Mouse (Mus musculus): ENCODE results near the gene Olfr800.

DNA sequence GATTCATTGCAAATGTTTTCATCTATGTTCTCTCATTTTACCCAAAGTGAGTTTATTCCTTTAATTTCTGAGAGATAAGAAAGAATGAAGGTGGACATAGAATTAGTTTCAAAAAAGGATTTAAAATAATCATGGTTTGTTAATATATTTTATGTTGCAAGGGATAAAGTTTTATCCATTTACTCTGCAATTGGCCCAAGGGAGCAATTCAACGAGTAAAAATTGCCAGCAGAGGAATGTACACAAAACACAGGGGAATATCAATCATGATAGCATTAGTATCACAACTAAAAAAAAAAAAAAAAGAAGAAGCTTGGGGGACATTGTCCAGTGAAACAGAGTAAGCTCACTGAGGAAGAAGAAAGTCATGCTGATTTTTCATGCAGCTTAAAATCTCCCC lies 30.6 kb downstream of the Olfr800 start, which contains the start of gene Olfr802:
- no peak for TF ChIP-seq GATA1 (IDR thresholded peaks at IDR 0.05; ENCODE audit: borderline replicate concordance, low read length)
- TF ChIP-seq FLI1 (IDR thresholded peaks at IDR 0.05; ENCODE audit: low read length), result no peak
